Mouse (Mus musculus) lung, adult 2 months (tissue): ENCODE results near the gene Lbhd2.

Source experiments
- CTCF ChIP-seq: fragments of 200-500 bp; IDR thresholded peaks from 2 replicates; pipeline ENCODE4 v1.5.1; 2011; ENCODE audit warnings: mild to moderate bottlenecking, low read length, control low read depth; ENCODE audit not compliant: insufficient read depth
- POLR2A ChIP-seq: fragments of 200-500 bp; IDR thresholded peaks from 2 replicates; pipeline ENCODE4 v1.6.1; 2011; ENCODE audit warnings: low read depth, mild to moderate bottlenecking, control low read depth, low read length, borderline replicate concordance; ENCODE audit errors: extremely low read depth

- TF ChIP-seq POLR2A (no peak), CTCF (no peak)
These were observed 17.9 kb downstream of the Lbhd2 start for GRCm38 (mm10) chr12:111424547-111424946.
